Mouse (Mus musculus) frontal cortex, postnatal 10 days (tissue): ENCODE results near the gene Samd15.

Source experiments
- DNase-seq, 2 experiments: peaks; one replicate each; pipeline ENCODE4 v3.0.0; 2022; ENCODE audit warnings: low spot score in 2 of 2, mixed read lengths in 1 of 2

Gene Samd15

GRCm38 (mm10) chr12:87230379-87230895 is 30.9 kb downstream of the Samd15 start:
- DNase-seq: no peak

GRCm38 (mm10) chr12:87236882-87237483 is 37.5 kb downstream of the Samd15 start:
- DNase-seq: no peak

- DNase-seq: no peak
Observed at GRCm38 (mm10) chr12:87238632-87239031, 39.1 kb downstream of the Samd15 start, which contains the start of gene Noxred1. Noxred1 (minus strand) TSS chr12:87238732.

GRCm38 (mm10) chr12:87250161-87250560 is 50.6 kb downstream of the Samd15 start:
- no peak for DNase-seq

GRCm38 (mm10) chr12:87253878-87254277 is 54.4 kb downstream of the Samd15 start:
- DNase-seq: no peak

- no peak for DNase-seq
Observed at GRCm38 (mm10) chr12:87256629-87257028, 57.1 kb downstream of the Samd15 start.

- DNase-seq: no peak
Observed at GRCm38 (mm10) chr12:87260562-87260961, 61.0 kb downstream of the Samd15 start.
